Mouse (Mus musculus): ENCODE results near the gene Fadd. TPM values are rescaled to one million over a fixed set of nuclear protein-coding genes. Genes with fewer than 3 reads are reported as not detected.

Gene Fadd
- total RNA-seq, 2 experiments from 2014 or later, result 3.5 to 4.3 TPM

GRCm38 (mm10) chr7:144538030-144538644, 44.1 kb downstream of the Fadd start:
- DNase-seq, result peak; percentile 24
- intact Hi-C loops (cut with DNase I), result no loop called here

- DNase-seq, result no peak
- intact Hi-C loops (cut with DNase I), result no loop called here
These were observed 45.9 kb downstream of the Fadd start for GRCm38 (mm10) chr7:144536367-144536766.

GRCm38 (mm10) chr7:144534773-144535172, 47.5 kb downstream of the Fadd start:
- DNase-seq, result no peak
- intact Hi-C loops (cut with DNase I), result no loop called here

- intact Hi-C loops (cut with DNase I), result no loop called here
- no peak for DNase-seq
These were observed 50.5 kb downstream of the Fadd start for GRCm38 (mm10) chr7:144531585-144532378.

GRCm38 (mm10) chr7:144529851-144530250, 52.4 kb downstream of the Fadd start:
- intact Hi-C loops (cut with DNase I), result no loop called here
- DNase-seq, result no peak

- peak; percentile 5 for DNase-seq
- intact Hi-C loops (cut with DNase I), result no loop called here
These were observed 54.5 kb downstream of the Fadd start for GRCm38 (mm10) chr7:144527723-144528221.

Other genes with a start within 250 kb of the Fadd start
- gene Cttn, start 111.5 kb downstream of the Fadd start, total RNA-seq (2021), result 100 to 1,000 TPM; 138 to 156 TPM
- gene Ppfia1, start 28.7 kb downstream of the Fadd start, total RNA-seq (2021), result 10 to 100 TPM; 47.3 to 48.6 TPM
- 1 to 10 TPM; 5.3 to 7.6 TPM for gene Ano1, start 169.5 kb upstream of the Fadd start, total RNA-seq (2021)